Mouse (Mus musculus): ENCODE results near the gene Akap12.

GRCm38 (mm10) chr10:4260925-4261324 is 5.3 kb upstream of the Akap12 start:
- TF ChIP-seq CTCF (IDR thresholded peaks at IDR 0.05; ENCODE audit: borderline replicate concordance, insufficient read depth, low read length) (no peak), POLR2A (IDR thresholded peaks at IDR 0.05; ENCODE audit: low read depth, low read length) (no peak)

Measured in embryonic fibroblast, embryonic 13.5 days (primary cell).